Mouse (Mus musculus): ENCODE results near the gene 1700001O22Rik. TPM values are rescaled to one million over a fixed set of nuclear protein-coding genes. Genes with fewer than 3 reads are reported as not detected.
A peak's percentile ranks its signal among the peaks of the same experiment; 100 is the strongest.

1700001O22Rik gene
- total and polyA plus RNA-seq, 2 experiments, result not detected

- no peaks in the 10 kb centered on the region for H3K36me3 ChIP-seq (ENCODE audit: control insufficient read depth, insufficient read depth, low read length)
- TF ChIP-seq POLR2A (IDR thresholded peaks at IDR 0.05; ENCODE audit: extremely low read depth, insufficient read depth, low read length) (no peak), CTCF (IDR thresholded peaks at IDR 0.05; ENCODE audit: low read depth, low read length) (no peak)
- no peak overlapping the region for H3K4me3 ChIP-seq (ENCODE audit: insufficient read depth, low read depth, low read length)
- H3K27me3 ChIP-seq (ENCODE audit: control insufficient read depth, insufficient read depth, low read length), result no peaks in the 10 kb centered on the region
- 0 out of 2 replicates have a peak, but pooled peaks cover 7% of the 10 kb centered on the region for H3K79me2 ChIP-seq (ENCODE audit: control insufficient read depth, insufficient read depth, low read length)
- H3K4me1 ChIP-seq (ENCODE audit: control insufficient read depth, insufficient read depth, low read length), result peaks cover 8% of the 10 kb centered on the region
- 95% methylated on average over 8 of the region's 8 CpGs for WGBS
- DNase-seq (ENCODE audit: extremely low read depth, low read depth, low spot score), result no peak
- no peak overlapping the region for H3K27ac ChIP-seq (replicated peaks; ENCODE audit: insufficient read depth, low read depth, low read length)
- H3K9ac ChIP-seq (ENCODE audit: low read depth, low read length), result no peak overlapping the region
Observed at GRCm38 (mm10) chr2:30822460-30822859, 19.0 kb upstream of the 1700001O22Rik start.

- H3K4me1 ChIP-seq (ENCODE audit: control insufficient read depth, insufficient read depth, low read length), result no peaks in the 10 kb centered on the region
- no peaks in the 10 kb centered on the region for H3K27me3 ChIP-seq (ENCODE audit: control insufficient read depth, insufficient read depth, low read length)
- H3K9ac ChIP-seq (ENCODE audit: low read depth, low read length), result no peak overlapping the region
- TF ChIP-seq CTCF (IDR thresholded peaks at IDR 0.05; ENCODE audit: low read depth, low read length), result peak; percentile 41; the same call in 1 of the 2 replicates
- TF ChIP-seq POLR2A (IDR thresholded peaks at IDR 0.05; ENCODE audit: extremely low read depth, insufficient read depth, low read length), result no peak
- H3K4me3 ChIP-seq (ENCODE audit: insufficient read depth, low read depth, low read length), result no peak overlapping the region
- 98% methylated on average over 3 of the region's 3 CpGs for WGBS
- no peaks in the 10 kb centered on the region for H3K36me3 ChIP-seq (ENCODE audit: control insufficient read depth, insufficient read depth, low read length)
- DNase-seq (ENCODE audit: extremely low read depth, low read depth, low spot score), result no peak
- no peaks in the 10 kb centered on the region for H3K79me2 ChIP-seq (ENCODE audit: control insufficient read depth, insufficient read depth, low read length)
- H3K27ac ChIP-seq (replicated peaks; ENCODE audit: insufficient read depth, low read depth, low read length), result no peak overlapping the region
Observed at GRCm38 (mm10) chr2:30821073-30821472, 17.6 kb upstream of the 1700001O22Rik start.

- WGBS, result 98% methylated on average over 5 of the region's 5 CpGs
- no peak for TF ChIP-seq CTCF (IDR thresholded peaks at IDR 0.05; ENCODE audit: low read depth, low read length)
- TF ChIP-seq POLR2A (IDR thresholded peaks at IDR 0.05; ENCODE audit: extremely low read depth, insufficient read depth, low read length), result no peak
- no peak overlapping the region for H3K27ac ChIP-seq (replicated peaks; ENCODE audit: insufficient read depth, low read depth, low read length)
- no peak overlapping the region for H3K4me3 ChIP-seq (ENCODE audit: insufficient read depth, low read depth, low read length)
- H3K27me3 ChIP-seq (ENCODE audit: control insufficient read depth, insufficient read depth, low read length), result no peaks in the 10 kb centered on the region
- H3K36me3 ChIP-seq (ENCODE audit: control insufficient read depth, insufficient read depth, low read length), result no peaks in the 10 kb centered on the region; the same call in 1 of the 2 replicates
- H3K79me2 ChIP-seq (ENCODE audit: control insufficient read depth, insufficient read depth, low read length), result no peaks in the 10 kb centered on the region
- H3K4me1 ChIP-seq (ENCODE audit: control insufficient read depth, insufficient read depth, low read length), result no peaks in the 10 kb centered on the region
- no peak overlapping the region for H3K9ac ChIP-seq (ENCODE audit: low read depth, low read length)
- no peak for DNase-seq (ENCODE audit: extremely low read depth, low read depth, low spot score)
Observed at GRCm38 (mm10) chr2:30819873-30820272, 16.4 kb upstream of the 1700001O22Rik start.

GRCm38 (mm10) chr2:30816383-30816782 is 12.9 kb upstream of the 1700001O22Rik start:
- Histone ChIP-seq H3K79me2 (ENCODE audit: control insufficient read depth, insufficient read depth, low read length) (no peaks in the 10 kb centered on the region), H3K4me1 (ENCODE audit: control insufficient read depth, insufficient read depth, low read length) (no peaks in the 10 kb centered on the region), H3K36me3 (ENCODE audit: control insufficient read depth, insufficient read depth, low read length) (no peaks in the 10 kb centered on the region; the same call in 1 of the 2 replicates), H3K9ac (ENCODE audit: low read depth, low read length) (no peak overlapping the region), H3K27ac (replicated peaks; ENCODE audit: insufficient read depth, low read depth, low read length) (no peak overlapping the region), H3K4me3 (ENCODE audit: insufficient read depth, low read depth, low read length) (no peak overlapping the region), H3K27me3 (ENCODE audit: control insufficient read depth, insufficient read depth, low read length) (no peaks in the 10 kb centered on the region)
- no peak for DNase-seq (ENCODE audit: extremely low read depth, low read depth, low spot score)
- WGBS, result 93% methylated on average over 1 of the region's 1 CpGs
- TF ChIP-seq CTCF (IDR thresholded peaks at IDR 0.05; ENCODE audit: low read depth, low read length) (no peak), POLR2A (IDR thresholded peaks at IDR 0.05; ENCODE audit: extremely low read depth, insufficient read depth, low read length) (no peak)

- WGBS, result 93% methylated on average over 7 of the region's 7 CpGs
Observed at GRCm38 (mm10) chr2:30810573-30810972, 7.1 kb upstream of the 1700001O22Rik start.

GRCm38 (mm10) chr2:30809503-30809902 is 6.0 kb upstream of the 1700001O22Rik start:
- Histone ChIP-seq H3K27me3 (ENCODE audit: control insufficient read depth, insufficient read depth, low read length) (no peaks in the 10 kb centered on the region), H3K9ac (ENCODE audit: low read depth, low read length) (no peak overlapping the region)
- WGBS, result 82% methylated on average over 5 of the region's 5 CpGs

More at GRCm38 (mm10) chr2:30810573-30810972, 7.1 kb upstream of the 1700001O22Rik start:
- Histone ChIP-seq H3K9ac (ENCODE audit: low read depth, low read length) (no peak overlapping the region), H3K36me3 (ENCODE audit: control insufficient read depth, insufficient read depth, low read length) (no peaks in the 10 kb centered on the region; the same call in 1 of the 2 replicates), H3K79me2 (ENCODE audit: control insufficient read depth, insufficient read depth, low read length) (peaks cover 10% of the 10 kb centered on the region; the same call in 1 of the 2 replicates), H3K27me3 (ENCODE audit: control insufficient read depth, insufficient read depth, low read length) (no peaks in the 10 kb centered on the region), H3K27ac (replicated peaks; ENCODE audit: insufficient read depth, low read depth, low read length) (no peak overlapping the region), H3K4me3 (ENCODE audit: insufficient read depth, low read depth, low read length) (no peak overlapping the region), H3K4me1 (ENCODE audit: control insufficient read depth, insufficient read depth, low read length) (peaks cover 7% of the 10 kb centered on the region)
- no peak for DNase-seq (ENCODE audit: extremely low read depth, low read depth, low spot score)
- TF ChIP-seq CTCF (IDR thresholded peaks at IDR 0.05; ENCODE audit: low read depth, low read length) (no peak), POLR2A (IDR thresholded peaks at IDR 0.05; ENCODE audit: extremely low read depth, insufficient read depth, low read length) (no peak)

More at GRCm38 (mm10) chr2:30809503-30809902, 6.0 kb upstream of the 1700001O22Rik start:
- TF ChIP-seq CTCF (IDR thresholded peaks at IDR 0.05; ENCODE audit: low read depth, low read length), result no peak
- TF ChIP-seq POLR2A (IDR thresholded peaks at IDR 0.05; ENCODE audit: extremely low read depth, insufficient read depth, low read length), result no peak
- H3K27ac ChIP-seq (replicated peaks; ENCODE audit: insufficient read depth, low read depth, low read length), result no peak overlapping the region
- H3K4me3 ChIP-seq (ENCODE audit: insufficient read depth, low read depth, low read length), result no peak overlapping the region
- DNase-seq (ENCODE audit: extremely low read depth, low read depth, low spot score), result no peak
- H3K36me3 ChIP-seq (ENCODE audit: control insufficient read depth, insufficient read depth, low read length), result no peaks in the 10 kb centered on the region
- H3K4me1 ChIP-seq (ENCODE audit: control insufficient read depth, insufficient read depth, low read length), result peaks cover 7% of the 10 kb centered on the region
- peaks cover 10% of the 10 kb centered on the region; the same call in 1 of the 2 replicates for H3K79me2 ChIP-seq (ENCODE audit: control insufficient read depth, insufficient read depth, low read length)
